In the genomic region with DNA sequence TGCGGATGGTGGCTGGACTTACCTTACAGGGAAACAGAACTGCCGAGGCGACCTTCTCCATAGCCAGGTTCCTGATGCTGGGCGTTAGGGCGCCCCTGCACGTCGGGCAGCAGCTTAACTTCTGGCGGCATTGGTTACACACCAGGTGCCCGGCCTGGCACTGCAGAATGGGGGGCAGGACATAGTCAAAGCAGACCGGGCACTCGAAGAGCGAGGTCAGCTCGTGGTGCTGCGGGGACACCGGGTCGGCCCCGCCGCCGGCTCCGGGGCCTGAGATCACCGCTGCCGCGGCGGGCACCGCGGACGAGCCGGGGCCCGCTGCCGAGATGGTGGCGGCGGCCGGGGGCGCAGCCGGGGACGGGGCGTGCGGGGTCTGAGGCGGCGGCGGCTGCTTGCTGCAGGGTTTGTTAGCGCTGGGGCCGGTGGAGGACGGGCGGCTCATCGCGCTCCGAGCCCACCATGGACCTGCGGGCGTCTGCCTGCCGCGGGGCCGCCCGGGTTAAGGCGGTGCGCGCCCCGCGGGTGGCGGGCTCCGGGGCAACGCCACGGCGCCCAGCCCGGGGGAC, we compare ENCODE assay signal across 7 mouse cellular contexts. TPM values are rescaled to one million over a fixed set of nuclear protein-coding genes. Genes with fewer than 3 reads are reported as not detected.
DNase-seq lines count a peak whose midpoint lies in the region; ATAC-seq and TF ChIP-seq lines count a peak whose summit lies in the region.

No protein-coding gene starts in this region.

- H3K27me3 ChIP-seq in limb, embryonic 15.5 days, result no peaks in the 10 kb centered on the region
- H3K27me3 ChIP-seq in midbrain, postnatal 0 days (ENCODE audit: insufficient read depth, low read length), result no peaks in the 10 kb centered on the region

- peak; percentile 50 to 53 for DNase-seq in adrenal gland, adult 18-20 months (ENCODE audit: low spot score in 2 of 2)
- peak; percentile 49 for DNase-seq in embryo, embryonic 11 days
- DNase-seq in heart, adult 11 months, result peak; percentile 94
- DNase-seq in kidney, adult 18-20 months, result peak; percentile 71
- DNase-seq in midbrain, postnatal 0 days (ENCODE audit: low spot score), result peak; percentile 34
- DNase-seq in spleen, postnatal 14 days (ENCODE audit: low spot score in 2 of 2), result peak; percentile 16 to 27

- no peaks in the 10 kb centered on the region for H3K9me3 ChIP-seq in limb, embryonic 15.5 days
- H3K9me3 ChIP-seq in midbrain, postnatal 0 days (ENCODE audit: low read length), result no peaks in the 10 kb centered on the region

- TF ChIP-seq CTCF in midbrain, postnatal 0 days (IDR thresholded peaks at IDR 0.05), result peak; percentile 32

- H3K36me3 ChIP-seq in limb, embryonic 15.5 days, result no peaks in the 10 kb centered on the region
- no peaks in the 10 kb centered on the region for H3K36me3 ChIP-seq in midbrain, postnatal 0 days (ENCODE audit: insufficient read depth, low read length)

- no peak for ATAC-seq in limb, embryonic 15.5 days (ENCODE audit: insufficient number of reproducible peaks, low FRiP score, low TSS enrichment, low read depth)
- ATAC-seq in midbrain, postnatal 0 days (ENCODE audit: low FRiP score), result peak; percentile 33

- peak overlapping the region; percentile 86 for H3K9ac ChIP-seq in limb, embryonic 15.5 days
- H3K9ac ChIP-seq in midbrain, postnatal 0 days (replicated peaks; ENCODE audit: low read length, poor library complexity, severe bottlenecking), result peak overlapping the region; percentile 90

- WGBS in limb, embryonic 15.5 days, result under 1% methylated on average over 52 of the region's 65 CpGs
- WGBS in midbrain, postnatal 0 days, result 0% methylated on average over 22 of the region's 65 CpGs

- H3K4me2 ChIP-seq in limb, embryonic 15.5 days, result peak overlapping the region; percentile 93
- peak overlapping the region; percentile 84 for H3K4me2 ChIP-seq in midbrain, postnatal 0 days (ENCODE audit: low read depth, low read length, poor library complexity, severe bottlenecking)

- H3K4me3 ChIP-seq in limb, embryonic 15.5 days, result peak overlapping the region; percentile 87
- H3K4me3 ChIP-seq in midbrain, postnatal 0 days (ENCODE audit: low read depth, low read length), result peak overlapping the region; percentile 96

- H3K4me1 ChIP-seq in limb, embryonic 15.5 days, result peaks cover 17% of the 10 kb centered on the region
- peaks cover 7% of the 10 kb centered on the region; the same call in 1 of the 2 replicates for H3K4me1 ChIP-seq in midbrain, postnatal 0 days (ENCODE audit: insufficient read depth, low read length)

- H3K27ac ChIP-seq in limb, embryonic 15.5 days, result peak overlapping the region; percentile 90
- H3K27ac ChIP-seq in midbrain, postnatal 0 days (ENCODE audit: low read depth, low read length), result peak overlapping the region; percentile 87

RNA-seq across cellular contexts. Expression of a gene that starts 0.7 kb away (rescaled TPM):
- total RNA-seq in adrenal gland, adult 18-20 months (2021), result 10 to 100 TPM; 19.8 to 29.9 TPM
- polyA plus RNA-seq in limb, embryonic 15.5 days (2015; fragmentation: Nextera tagmentation; extraction: Ambion mirVana), result 3.7 and 5.6 TPM in 2 replicates
- 24.8 and 25.7 TPM in 2 replicates for total RNA-seq in midbrain, postnatal 0 days (2014; rRNA removed)
- polyA plus RNA-seq in midbrain, postnatal 0 days (2015; fragmentation: Nextera tagmentation; extraction: Ambion mirVana), result 11.4 and 13.1 TPM in 2 replicates

RNA-seq across cellular contexts. Expression of a gene that starts 54.5 kb away (rescaled TPM):
- under 1 TPM in 1 of 2 experiments, not detected in 1; 0.48 TPM for total RNA-seq in adrenal gland, adult 18-20 months (2021)
- 0.06 TPM in 1 of 2 replicates, not detected in the other for polyA plus RNA-seq in limb, embryonic 15.5 days (2015; fragmentation: Nextera tagmentation; extraction: Ambion mirVana)
- total RNA-seq in midbrain, postnatal 0 days (2014; rRNA removed), result 0.66 and 1.5 TPM in 2 replicates
- 0.20 and 0.44 TPM in 2 replicates for polyA plus RNA-seq in midbrain, postnatal 0 days (2015; fragmentation: Nextera tagmentation; extraction: Ambion mirVana)

Comparison
In these comparisons a context has a peak if more than half of its experiments do, and no peak if none do; other contexts are left out.
1. DNase-seq: peak in every context shown above with its lines; median percentile 94 in heart, adult 11 months; 71 in kidney, adult 18-20 months; 52 in adrenal gland, adult 18-20 months; 49 in embryo, embryonic 11 days; 34 in midbrain, postnatal 0 days; 22 in spleen, postnatal 14 days.